In genomic region chr11:63046380-63046779, GRCm38 (mm10) we compare ENCODE assay signal across 14 mouse cellular contexts. TPM values are rescaled to one million over a fixed set of nuclear protein-coding genes. Genes with fewer than 3 reads are reported as not detected.
DNase-seq lines count a peak whose midpoint lies in the region; ATAC-seq and TF ChIP-seq lines count a peak whose summit lies in the region.
"Had no signal": no experiment of that assay in that cellular context is flagged by ENCODE, and none has a peak within 500 bp of the region (broad histone marks: within the 10 kb centered on the region; RNA-seq: fewer than 3 reads in every experiment).

No protein-coding gene starts in this region.

- H3K4me2 ChIP-seq in lung, embryonic 15.5 days = no peak overlapping the region
- no peak overlapping the region for H3K4me2 ChIP-seq in stomach, embryonic 15.5 days
- no peak overlapping the region for H3K4me2 ChIP-seq in intestine, postnatal 0 days (replicated peaks; ENCODE audit: low read depth)
- H3K4me2 ChIP-seq: embryonic facial prominence, embryonic 12.5 days; heart, embryonic 15.5 days; midbrain, embryonic 15.5 days had no signal

- no peaks in the 10 kb centered on the region for H3K36me3 ChIP-seq in lung, embryonic 15.5 days
- no peaks in the 10 kb centered on the region for H3K36me3 ChIP-seq in stomach, embryonic 15.5 days
- no peaks in the 10 kb centered on the region for H3K36me3 ChIP-seq in intestine, postnatal 0 days (ENCODE audit: control insufficient read depth, insufficient read depth)
- H3K36me3 ChIP-seq: embryonic facial prominence, embryonic 12.5 days; heart, embryonic 15.5 days; midbrain, embryonic 15.5 days had no signal

- no peaks in the 10 kb centered on the region for H3K4me1 ChIP-seq in lung, embryonic 15.5 days
- no peaks in the 10 kb centered on the region for H3K4me1 ChIP-seq in stomach, embryonic 15.5 days
- peaks cover 6% of the 10 kb centered on the region; the same call in 1 of the 2 replicates for H3K4me1 ChIP-seq in intestine, postnatal 0 days (replicated peaks; ENCODE audit: control insufficient read depth, insufficient read depth, low read length)
- H3K4me1 ChIP-seq: embryonic facial prominence, embryonic 12.5 days; heart, embryonic 15.5 days; midbrain, embryonic 15.5 days had no signal

- no peak for TF ChIP-seq CTCF in intestine, postnatal 0 days (IDR thresholded peaks at IDR 0.05; ENCODE audit: low read depth)

- ATAC-seq in lung, embryonic 15.5 days (ENCODE audit: borderline replicate concordance, extremely low read depth, low FRiP score, low TSS enrichment) = peak; percentile 31; the same call in 1 of the 2 replicates
- ATAC-seq in stomach, embryonic 15.5 days (ENCODE audit: insufficient read depth, low FRiP score, low read depth) = no peak
- ATAC-seq in intestine, postnatal 0 days = no peak
- ATAC-seq: midbrain, embryonic 15.5 days had no signal

- H3K9me3 ChIP-seq in lung, embryonic 15.5 days = no peaks in the 10 kb centered on the region
- H3K9me3 ChIP-seq in stomach, embryonic 15.5 days = no peaks in the 10 kb centered on the region
- H3K9me3 ChIP-seq in intestine, postnatal 0 days (ENCODE audit: control insufficient read depth) = no peaks in the 10 kb centered on the region
- H3K9me3 ChIP-seq: embryonic facial prominence, embryonic 12.5 days; heart, embryonic 15.5 days; midbrain, embryonic 15.5 days had no signal

- 83% methylated on average over 8 of the region's 8 CpGs for WGBS in lung, embryonic 15.5 days
- WGBS in stomach, embryonic 15.5 days = 72% methylated on average over 8 of the region's 8 CpGs
- 75% methylated on average over 8 of the region's 8 CpGs for WGBS in intestine, postnatal 0 days

- peak; percentile 43 to 63 for DNase-seq in heart, adult 9 months (ENCODE audit: low spot score in 2 of 2)
- no peak for DNase-seq in heart, postnatal 10 days
- DNase-seq in lung, postnatal 10 days = no peak
- DNase-seq in lung, postnatal 36 days = peak; percentile 67
- DNase-seq in cerebellum, postnatal 14 days = no peak
- DNase-seq: thymus, adult 18-20 months had no signal

- no peak overlapping the region for H3K4me3 ChIP-seq in lung, embryonic 15.5 days
- H3K4me3 ChIP-seq in stomach, embryonic 15.5 days (replicated peaks) = no peak overlapping the region
- no peak overlapping the region for H3K4me3 ChIP-seq in intestine, postnatal 0 days (ENCODE audit: low read depth, low read length)
- H3K4me3 ChIP-seq: embryonic facial prominence, embryonic 12.5 days; heart, embryonic 15.5 days; midbrain, embryonic 15.5 days had no signal

- intact Hi-C loops in heart, postnatal 10 days (cut with DNase I) = no loop called here

- H3K9ac ChIP-seq in lung, embryonic 15.5 days = no peak overlapping the region
- H3K9ac ChIP-seq in stomach, embryonic 15.5 days = no peak overlapping the region
- H3K9ac ChIP-seq in intestine, postnatal 0 days (ENCODE audit: low read depth, low read length) = no peak overlapping the region
- H3K9ac ChIP-seq: embryonic facial prominence, embryonic 12.5 days; heart, embryonic 15.5 days; midbrain, embryonic 15.5 days had no signal

- H3K27ac ChIP-seq in lung, embryonic 15.5 days = no peak overlapping the region
- H3K27ac ChIP-seq in stomach, embryonic 15.5 days = 0 out of 2 replicates have a peak overlapping the region, but pooled peaks have one; percentile 31
- no peak overlapping the region for H3K27ac ChIP-seq in intestine, postnatal 0 days (ENCODE audit: low read depth, low read length)
- H3K27ac ChIP-seq: embryonic facial prominence, embryonic 12.5 days; heart, embryonic 15.5 days; midbrain, embryonic 15.5 days had no signal

- H3K27me3 ChIP-seq in lung, embryonic 15.5 days = no peaks in the 10 kb centered on the region
- no peaks in the 10 kb centered on the region for H3K27me3 ChIP-seq in stomach, embryonic 15.5 days (replicated peaks)
- H3K27me3 ChIP-seq in intestine, postnatal 0 days (replicated peaks; ENCODE audit: control insufficient read depth, insufficient read depth, low read length) = no peaks in the 10 kb centered on the region
- H3K27me3 ChIP-seq: embryonic facial prominence, embryonic 12.5 days; heart, embryonic 15.5 days; midbrain, embryonic 15.5 days had no signal

RNA-seq across cellular contexts. Expression of gene Tekt3, which starts 15.1 kb away (rescaled TPM):
- not detected for total RNA-seq in heart, postnatal 10 days (2021)
- 0.15 and 0.16 TPM in 2 replicates for polyA plus RNA-seq in lung, embryonic 15.5 days (2015; fragmentation: Nextera tagmentation; extraction: Ambion mirVana)
- not detected in 2 replicates for polyA plus RNA-seq in stomach, embryonic 15.5 days (2015; fragmentation: Nextera tagmentation; extraction: Ambion mirVana)
- not detected in 2 replicates for polyA plus RNA-seq in intestine, postnatal 0 days (2015; fragmentation: Nextera tagmentation; extraction: Ambion mirVana)
- total RNA-seq: left cerebral cortex, postnatal 25 days had no signal
- polyA plus RNA-seq: heart, embryonic 15.5 days; intestine, embryonic 14.5 days; midbrain, embryonic 15.5 days had no signal

Comparison
In these comparisons a context has a peak if more than half of its experiments do, and no peak if none do; other contexts are left out.
1. DNase-seq: peak in heart, adult 9 months (2 of 2) and lung, postnatal 36 days (single experiment); none in heart, postnatal 10 days (0 of 2), lung, postnatal 10 days (single experiment) and cerebellum, postnatal 14 days (0 of 2).